ENCODE assay signal across 21 mouse cellular contexts in genomic region chr9:119330186-119330963, GRCm38 (mm10). TPM values are rescaled to one million over a fixed set of nuclear protein-coding genes. Genes with fewer than 3 reads are reported as not detected.
DNase-seq lines count a peak whose midpoint lies in the region; TF ChIP-seq lines count a peak whose summit lies in the region.
"Had no signal": no experiment of that assay in that cellular context is flagged by ENCODE, and none has a peak within 500 bp of the region (broad histone marks: within the 10 kb centered on the region; RNA-seq: fewer than 3 reads in every experiment).

No protein-coding gene starts in this region.

- no peaks in the 10 kb centered on the region for H3K27me3 ChIP-seq in liver, adult 2 months (ENCODE audit: control insufficient read depth, insufficient read depth, low read length)
- H3K27me3 ChIP-seq: forebrain, embryonic 15.5 days; heart, embryonic 15.5 days had no signal

- peaks cover 3% of the 10 kb centered on the region for H3K4me1 ChIP-seq in liver, adult 2 months (ENCODE audit: control insufficient read depth, insufficient read depth, low read length)
- H3K4me1 ChIP-seq: forebrain, embryonic 15.5 days; hindbrain, embryonic 10.5 days; midbrain, embryonic 13.5 days had no signal

- no peak overlapping the region for H3K9ac ChIP-seq in liver, adult 2 months (ENCODE audit: low read depth, low read length)
- H3K9ac ChIP-seq: forebrain, embryonic 15.5 days; heart, embryonic 15.5 days; liver, embryonic 14.5 days; midbrain, embryonic 13.5 days had no signal

- TF ChIP-seq POLR2A in liver, adult 2 months (IDR thresholded peaks at IDR 0.05; ENCODE audit: extremely low read depth, insufficient read depth, low read length), result no peak

- no peak for TF ChIP-seq CTCF in liver, adult 2 months (IDR thresholded peaks at IDR 0.05; ENCODE audit: low read depth, low read length)

- peak; percentile 85 for DNase-seq in liver, adult 2 months (ENCODE audit: extremely low read depth, low read depth, low spot score)
- DNase-seq in liver (no peak), 3134 (ENCODE audit: extremely low read depth, insufficient read length, low spot score) (peak; percentile 26)
- DNase-seq in adrenal gland, postnatal 10 days, result peak; percentile 76
- DNase-seq in lung, postnatal 25 days (ENCODE audit: low spot score), result peak; percentile 59
- no peak for DNase-seq in frontal cortex, postnatal 25 days (ENCODE audit: low spot score in 2 of 2)
- no peak for DNase-seq in kidney, postnatal 4 days
- DNase-seq: cerebellum, adult 9-10 months; heart, adult 2 months; kidney, adult 2 months; kidney, postnatal 14 days had no signal

- H3K27ac ChIP-seq in liver, adult 2 months (replicated peaks; ENCODE audit: insufficient read depth, low read depth, low read length), result no peak overlapping the region
- H3K27ac ChIP-seq: forebrain, embryonic 15.5 days; heart, adult 2 months; heart, embryonic 15.5 days; hindbrain, embryonic 10.5 days; liver, embryonic 14.5 days; midbrain, embryonic 13.5 days had no signal

- no peak overlapping the region for H3K4me3 ChIP-seq in liver, adult 2 months (ENCODE audit: insufficient read depth, low read depth, low read length)
- H3K4me3 ChIP-seq: erythroblast, embryonic 14.5 days; forebrain, embryonic 15.5 days; heart, adult 2 months; heart, embryonic 15.5 days; hindbrain, embryonic 10.5 days; midbrain, embryonic 13.5 days; myocyte had no signal

- no peaks in the 10 kb centered on the region for H3K79me2 ChIP-seq in liver, adult 2 months (ENCODE audit: control insufficient read depth, insufficient read depth, low read length)

- no peaks in the 10 kb centered on the region for H3K36me3 ChIP-seq in liver, adult 2 months (ENCODE audit: control insufficient read depth, insufficient read depth, low read length)
- H3K36me3 ChIP-seq: forebrain, embryonic 15.5 days; heart, embryonic 15.5 days; hindbrain, embryonic 10.5 days; midbrain, embryonic 13.5 days had no signal

- WGBS in liver, adult 2 months, result 47% methylated on average over 15 of the region's 15 CpGs

RNA-seq across cellular contexts. Expression of gene Oxsr1, which starts 8.1 kb away (rescaled TPM):
- total RNA-seq in liver, adult 2 months (2014; rRNA removed), result 14.2 and 15.6 TPM in 2 replicates
- 7.6 and 8.6 TPM in 2 replicates for polyA plus RNA-seq in liver, adult 2 months (2012; rRNA removed)
- total RNA-seq in adrenal gland, postnatal 10 days (2021), result 10 to 100 TPM; 34.6 to 35.2 TPM

RNA-seq across cellular contexts. Expression of gene Acaa1a, which starts 9.1 kb away (rescaled TPM):
- total RNA-seq in liver, adult 2 months (2014; rRNA removed), result 155 and 170 TPM in 2 replicates
- 280 and 328 TPM in 2 replicates for polyA plus RNA-seq in liver, adult 2 months (2012; rRNA removed)
- 100 to 1,000 TPM; 113 to 126 TPM for total RNA-seq in adrenal gland, postnatal 10 days (2021)

RNA-seq across cellular contexts. Expression of gene Myd88, which starts 10.8 kb away (rescaled TPM):
- 4.8 and 6.3 TPM in 2 replicates for total RNA-seq in liver, adult 2 months (2014; rRNA removed)
- 9.8 and 11.3 TPM in 2 replicates for polyA plus RNA-seq in liver, adult 2 months (2012; rRNA removed)
- total RNA-seq in adrenal gland, postnatal 10 days (2021), result 10 to 100 TPM; 24.4 to 26.7 TPM

RNA-seq across cellular contexts. Expression of gene Xylb, which starts 26.8 kb away (rescaled TPM):
- total RNA-seq in liver, adult 2 months (2014; rRNA removed), result 204 and 276 TPM in 2 replicates
- polyA plus RNA-seq in liver, adult 2 months (2012; rRNA removed), result 154 and 166 TPM in 2 replicates
- 10 to 100 TPM in 1 of 2 experiments, 1 to 10 TPM in 1; 6.6 to 14.2 TPM for total RNA-seq in adrenal gland, postnatal 10 days (2021)

RNA-seq across cellular contexts. Expression of gene Slc22a14, which starts 35.0 kb away (rescaled TPM):
- total RNA-seq in liver, adult 2 months (2014; rRNA removed), result not detected in 2 replicates
- polyA plus RNA-seq in liver, adult 2 months (2012; rRNA removed), result not detected in 2 replicates
- under 1 TPM in 1 of 2 experiments, not detected in 1; 0.42 TPM for total RNA-seq in adrenal gland, postnatal 10 days (2021)
- total RNA-seq: heart, adult 2 months; left cerebral cortex, adult 8-10 months had no signal
- polyA plus RNA-seq: erythroblast, embryonic 14.5 days; limb, embryonic 11.5 days; liver, embryonic 14.5 days; myocyte; stomach, embryonic 14.5 days had no signal

Comparison
In these comparisons a context has a peak if more than half of its experiments do, and no peak if none do; other contexts are left out.
1. DNase-seq: peak in liver, adult 2 months (single experiment), 3134 (single experiment), adrenal gland, postnatal 10 days (single experiment) and lung, postnatal 25 days (single experiment); none in liver (single experiment), frontal cortex, postnatal 25 days (0 of 2) and kidney, postnatal 4 days (0 of 2).